Mouse (Mus musculus): ENCODE measurements around the gene Rnf169. TPM values are rescaled to one million over a fixed set of nuclear protein-coding genes. Genes with fewer than 3 reads are reported as not detected.

Gene Rnf169
- polyA plus RNA-seq, 1 experiment from 2014 or later, result 7.2 TPM

Other genes with a start within 250 kb of the Rnf169 start
- gene Olfr521, start 216.9 kb downstream of the Rnf169 start, polyA plus RNA-seq (2014; fragmentation: Nextera tagmentation; extraction: Ambion mirVana), result not detected in 2 replicates
- 1.1 and 1.6 TPM in 2 replicates for gene Neu3, start 152.0 kb downstream of the Rnf169 start, polyA plus RNA-seq (2014; fragmentation: Nextera tagmentation; extraction: Ambion mirVana)
- 0.21 and 0.36 TPM in 2 replicates for gene Xrra1, start 121.3 kb downstream of the Rnf169 start, polyA plus RNA-seq (2014; fragmentation: Nextera tagmentation; extraction: Ambion mirVana)
- gene Spcs2, start 117.0 kb downstream of the Rnf169 start, polyA plus RNA-seq (2014; fragmentation: Nextera tagmentation; extraction: Ambion mirVana), result 345 and 352 TPM in 2 replicates
- 1.2 and 1.4 TPM in 2 replicates for gene Chrdl2, start 25.7 kb upstream of the Rnf169 start, polyA plus RNA-seq (2014; fragmentation: Nextera tagmentation; extraction: Ambion mirVana)
- 96.4 and 100 TPM in 2 replicates for gene Pold3, start 141.1 kb upstream of the Rnf169 start, polyA plus RNA-seq (2014; fragmentation: Nextera tagmentation; extraction: Ambion mirVana)
- gene Lipt2, start 178.8 kb upstream of the Rnf169 start, polyA plus RNA-seq (2014; fragmentation: Nextera tagmentation; extraction: Ambion mirVana), result 27.2 and 28.9 TPM in 2 replicates
- gene Kcne3, start 196.1 kb upstream of the Rnf169 start, polyA plus RNA-seq (2014; fragmentation: Nextera tagmentation; extraction: Ambion mirVana), result 15.9 and 16.5 TPM in 2 replicates
- gene Pgm2l1, start 246.9 kb upstream of the Rnf169 start, polyA plus RNA-seq (2014; fragmentation: Nextera tagmentation; extraction: Ambion mirVana), result 4.5 and 4.6 TPM in 2 replicates